Mouse (Mus musculus) regulatory T cell (primary cell): ENCODE measurements around the gene BC048679.
"Not testable (repeated sequence)": the region's sequence is repeated elsewhere in the genome, so short reads cannot be mapped to it uniquely, and the experiment has no call there.

Experiments
- in situ Hi-C: fragments of 300-600 bp; cut with MboI, MseI; formaldehyde crosslinking; loops from one replicate; pipeline ENCODE4 v1.15.1; 2025; ENCODE audit warnings: high pct_unique_total_duplicates

BC048679 gene

DNA sequence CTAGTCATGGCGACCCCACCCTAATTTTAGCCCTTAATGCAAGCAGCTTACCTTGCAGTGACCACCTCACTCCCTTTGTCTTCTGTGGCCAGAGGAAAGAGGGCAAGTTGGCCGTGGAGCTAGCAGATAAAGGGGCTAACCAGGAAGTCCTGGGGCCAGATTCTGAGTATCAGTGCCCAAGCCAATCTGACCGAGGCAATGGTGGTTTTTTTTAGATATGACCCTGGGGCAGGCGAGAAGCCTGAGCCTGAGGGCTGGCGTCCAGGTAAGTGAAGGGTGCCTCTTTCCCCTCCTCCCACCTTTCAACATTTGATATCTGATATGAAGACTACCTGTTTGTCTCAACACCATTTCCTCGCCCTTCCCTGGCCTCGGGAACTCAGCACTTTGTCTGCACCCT is at the start of gene BC048679:
Gene BC048679 (minus strand): TSS at position 101 of the 400 bp plus-strand sequence.
- in situ Hi-C loops: no loop called here

- in situ Hi-C loops: no loop called here
Measured at GRCm38 (mm10) chr7:81542934-81543333, 44.9 kb upstream of the BC048679 start.

GRCm38 (mm10) chr7:81541924-81542524 is 43.9 kb upstream of the BC048679 start:
- in situ Hi-C loops: no loop called here

DNA sequence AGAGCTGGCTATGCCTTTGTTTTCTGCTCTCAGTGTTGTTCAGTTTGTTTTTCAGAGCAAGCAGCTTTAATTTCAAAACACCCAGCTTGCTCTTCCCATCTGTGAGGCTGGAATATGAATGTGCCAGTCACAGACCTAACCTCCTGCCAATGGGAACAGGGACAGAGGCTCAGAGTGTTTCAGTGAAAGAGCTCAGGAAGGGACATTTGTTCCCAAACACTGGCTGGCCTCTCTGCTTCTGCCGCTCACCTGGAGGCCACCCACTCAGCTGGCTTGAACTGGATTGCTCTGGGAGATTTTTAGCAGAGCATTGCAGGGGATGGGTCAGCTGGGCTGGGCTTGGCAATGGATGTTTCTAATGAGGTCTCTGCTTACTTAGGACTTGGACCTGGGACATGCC is 42.9 kb upstream of the BC048679 start:
- in situ Hi-C loops: no loop called here

- in situ Hi-C loops: no loop called here
Measured at GRCm38 (mm10) chr7:81539565-81539964, 41.5 kb upstream of the BC048679 start.

- in situ Hi-C loops: no loop called here
Measured at GRCm38 (mm10) chr7:81538070-81538675, 40.1 kb upstream of the BC048679 start.

- in situ Hi-C loops: no loop called here
Measured at GRCm38 (mm10) chr7:81536478-81536877, 38.4 kb upstream of the BC048679 start.

DNA sequence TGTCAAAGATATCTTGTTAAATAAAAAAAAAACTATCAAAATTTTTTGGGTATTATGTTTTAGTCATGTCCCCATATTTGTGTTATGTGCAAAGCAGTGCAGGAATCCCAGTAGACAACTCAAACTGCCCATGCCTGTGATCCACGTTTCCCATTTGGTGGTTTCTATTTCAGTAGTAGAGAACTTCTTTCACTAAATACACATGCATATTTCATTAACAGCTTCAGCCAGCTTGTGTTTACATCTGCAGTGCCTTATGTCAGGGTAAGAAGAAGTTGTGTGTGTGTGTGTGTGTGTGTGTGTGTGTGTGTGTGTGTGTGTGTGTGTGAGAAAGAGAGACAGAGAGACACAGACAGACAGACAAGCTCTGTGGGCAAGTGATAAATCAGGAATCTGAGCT is 33.4 kb upstream of the BC048679 start:
- in situ Hi-C loops: no loop called here

- in situ Hi-C loops: loop anchor here (5.0 kb wide), 1 partner anchor 43 kb away; the partner anchor contains the start of gene Whamm
Measured at GRCm38 (mm10) chr7:81528918-81529317, 30.8 kb upstream of the BC048679 start.

DNA sequence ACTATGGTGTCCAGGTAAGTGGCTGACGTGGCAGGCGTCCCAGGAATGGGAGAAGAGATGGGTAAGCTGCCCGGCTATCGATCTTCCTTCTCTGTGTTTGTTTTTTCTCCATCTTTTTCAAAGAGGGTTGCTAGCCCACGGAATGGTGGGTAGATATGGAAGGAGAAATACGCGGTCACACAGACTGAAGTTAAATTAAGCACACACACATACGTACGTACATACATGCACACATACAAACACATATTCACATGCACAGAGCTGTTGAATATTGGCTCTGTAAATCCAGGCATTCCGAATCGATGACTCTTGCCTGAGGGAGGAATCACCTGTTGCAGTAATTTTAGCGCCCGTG is 25.6 kb upstream of the BC048679 start:
- in situ Hi-C loops: no loop called here

- in situ Hi-C loops: no loop called here
Measured at GRCm38 (mm10) chr7:81523008-81523662, 25.1 kb upstream of the BC048679 start.

DNA sequence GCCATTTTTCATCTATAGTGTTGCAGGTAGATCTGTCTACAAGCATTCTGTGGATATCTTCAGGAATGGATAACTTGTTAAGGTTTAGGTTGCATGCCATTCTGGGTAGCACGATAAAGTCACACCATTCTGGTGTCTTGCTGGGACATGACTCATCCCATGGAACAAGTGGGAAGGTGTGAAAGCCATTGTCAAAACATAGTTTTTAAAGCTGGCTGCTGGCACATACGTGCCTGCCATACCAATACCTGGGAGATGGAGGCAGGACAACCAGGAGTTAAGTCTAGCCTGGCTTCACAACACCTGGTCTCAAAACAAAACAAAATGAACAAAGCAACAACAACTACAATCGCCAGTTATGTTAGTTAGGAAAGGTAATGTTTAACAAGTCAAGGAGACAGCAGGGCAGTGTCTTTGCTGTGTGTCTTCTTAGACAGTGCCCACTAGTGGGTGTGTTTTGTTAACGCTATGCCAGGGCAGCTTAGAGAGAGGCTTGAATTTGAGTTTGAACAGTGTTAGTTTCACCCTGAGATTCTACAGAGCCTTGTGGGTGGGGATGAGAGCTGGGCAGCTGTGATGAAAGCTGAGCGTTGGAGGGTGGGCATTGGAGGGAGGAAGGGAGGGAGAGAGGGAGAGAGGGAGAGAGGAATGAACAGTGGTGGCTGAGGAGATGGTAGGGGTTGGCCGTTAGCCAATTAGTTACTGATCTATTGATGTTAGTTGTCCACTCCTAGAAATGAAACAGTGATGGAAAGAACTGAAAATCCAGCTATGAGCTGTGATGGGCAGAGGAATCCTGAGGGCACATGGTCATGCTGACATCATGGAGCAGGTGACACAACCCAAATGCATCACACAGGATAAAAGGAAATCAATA is 18.3 kb upstream of the BC048679 start:
- in situ Hi-C loops: no loop called here

DNA sequence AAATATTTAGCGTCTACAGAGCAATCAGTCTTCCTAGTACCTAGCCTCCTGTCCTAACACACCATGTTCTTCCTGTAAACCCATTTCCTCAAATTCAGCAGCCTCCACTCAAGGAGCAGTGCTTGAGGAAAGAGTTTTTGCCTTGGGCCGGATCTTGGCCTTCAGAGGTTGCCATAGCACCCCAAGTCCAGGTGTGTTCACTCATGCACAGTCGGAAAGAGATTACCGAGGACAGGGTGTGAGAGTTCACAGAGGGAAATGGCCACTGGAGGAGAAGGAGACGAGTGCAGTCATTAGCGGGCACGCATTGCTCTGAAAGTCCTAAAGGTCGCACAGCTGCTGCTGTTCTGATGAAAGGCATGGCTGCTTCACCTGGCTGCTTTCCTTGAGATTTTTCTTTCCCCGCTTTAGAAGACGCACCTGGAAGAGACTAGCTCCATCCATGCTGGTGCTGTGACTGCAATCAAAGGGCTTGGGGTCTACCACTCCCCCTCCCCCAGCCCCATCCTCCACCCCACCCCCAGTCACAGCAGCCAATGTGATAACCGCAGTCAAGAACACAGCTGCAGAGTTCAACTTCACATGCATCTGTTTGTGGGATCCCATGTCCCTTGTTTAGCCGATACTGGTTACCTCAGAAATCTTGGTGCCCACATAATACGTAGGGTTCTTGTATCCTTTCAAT is 17.0 kb upstream of the BC048679 start:
- in situ Hi-C loops: no loop called here

- in situ Hi-C loops: no loop called here
Measured at GRCm38 (mm10) chr7:81501050-81501449, 3.0 kb upstream of the BC048679 start.

GRCm38 (mm10) chr7:81497171-81497570 is 910 bp downstream of the BC048679 start:
- in situ Hi-C loops: no loop called here

GRCm38 (mm10) chr7:81493331-81494021 is 4.6 kb downstream of the BC048679 start, which contains the start of gene Ap3b2:
Gene Ap3b2, minus strand, starts transcription at chr7:81493925.
- in situ Hi-C loops: no loop called here

GRCm38 (mm10) chr7:81492628-81493027 is 5.5 kb downstream of the BC048679 start:
- in situ Hi-C loops: no loop called here

GRCm38 (mm10) chr7:81489649-81490048 is 8.4 kb downstream of the BC048679 start:
- in situ Hi-C loops: no loop called here

GRCm38 (mm10) chr7:81480800-81481199 is 17.3 kb downstream of the BC048679 start:
- in situ Hi-C loops: no loop called here

DNA sequence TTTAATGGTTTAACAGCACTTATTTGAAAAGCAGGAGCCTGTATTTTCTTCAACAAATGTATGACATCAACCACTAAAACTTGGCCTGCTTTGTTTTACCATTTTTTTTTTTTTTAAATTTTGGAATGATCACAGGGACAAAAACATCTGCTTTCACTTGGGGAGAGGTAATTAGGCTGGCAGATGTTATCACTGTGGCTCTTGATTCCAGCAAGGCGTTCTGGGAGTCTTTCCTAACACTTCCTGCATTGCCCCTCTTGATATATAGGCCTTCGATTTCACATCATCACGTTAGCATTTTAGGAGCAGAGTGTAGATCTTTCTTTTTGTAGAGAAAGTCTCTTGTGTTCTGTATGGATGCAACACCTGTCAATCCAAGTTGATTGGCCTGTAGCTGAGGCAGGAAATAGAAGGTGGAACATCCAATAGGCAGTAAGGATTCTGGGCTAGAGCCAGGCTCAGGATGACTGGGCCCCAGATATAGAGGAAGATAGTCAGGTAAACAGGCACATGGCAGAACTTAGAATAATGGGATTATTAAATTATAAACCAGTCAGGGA is 18.5 kb downstream of the BC048679 start:
- in situ Hi-C loops: no loop called here

DNA sequence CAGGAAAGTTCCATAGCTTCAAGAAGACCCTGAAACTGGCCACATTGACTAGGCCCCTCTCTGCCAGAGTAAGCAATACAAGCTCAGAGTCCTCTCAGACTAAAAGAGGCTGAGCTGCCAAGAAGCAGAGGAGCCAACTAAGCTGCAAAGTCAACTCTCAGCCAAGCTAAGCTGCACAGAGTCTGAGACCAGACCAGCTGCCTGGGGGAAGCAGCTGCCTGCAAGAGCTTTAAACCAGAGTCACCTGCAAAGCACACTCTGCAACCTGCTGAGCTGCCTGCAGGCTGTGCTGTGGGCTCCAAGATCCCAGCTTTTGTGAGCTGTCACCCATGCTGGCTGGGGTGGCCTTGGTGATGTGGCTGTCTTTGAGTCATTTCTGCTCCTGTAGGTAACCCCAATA is 19.8 kb downstream of the BC048679 start:
- in situ Hi-C loops: not testable (repeated sequence)
